Mouse (Mus musculus): ENCODE measurements around the gene Sema3f. TPM values are rescaled to one million over a fixed set of nuclear protein-coding genes. Genes with fewer than 3 reads are reported as not detected.
"Not testable (repeated sequence)": the region's sequence is repeated elsewhere in the genome, so short reads cannot be mapped to it uniquely, and the experiment has no call there.

Gene Sema3f
- polyA plus RNA-seq, 1 experiment from 2014 or later, result 10.0 TPM

GRCm38 (mm10) chr9:107678861-107679260 lies 31.4 kb downstream of the Sema3f start:
- H3K4me3 ChIP-seq, result no peak overlapping the region
- no peak overlapping the region for H3K27ac ChIP-seq
- H3K27me3 ChIP-seq (ENCODE audit: poor library complexity, severe bottlenecking), result peaks cover 45% of the 10 kb centered on the region
- no peaks in the 10 kb centered on the region for H3K9me3 ChIP-seq
- 94% methylated on average over 2 of the region's 2 CpGs for WGBS
- H3K4me1 ChIP-seq, result peaks cover 36% of the 10 kb centered on the region
- H3K36me3 ChIP-seq (replicated peaks), result peaks cover 25% of the 10 kb centered on the region
- no peak for DNase-seq (ENCODE audit: extremely low spot score, low spot score)

GRCm38 (mm10) chr9:107677819-107678526 lies 32.3 kb downstream of the Sema3f start:
- DNase-seq (ENCODE audit: extremely low spot score, low spot score), result peak; percentile 66
- Histone ChIP-seq H3K27me3 (ENCODE audit: poor library complexity, severe bottlenecking) (peaks cover 49% of the 10 kb centered on the region), H3K36me3 (replicated peaks) (peaks cover 16% of the 10 kb centered on the region), H3K4me1 (peaks cover 36% of the 10 kb centered on the region), H3K4me3 (0 out of 2 replicates have a peak overlapping the region, but pooled peaks have one; percentile 3)
- H3K9me3 ChIP-seq, H3K27ac ChIP-seq: not testable (repeated sequence)
- WGBS, result 41% methylated on average over 14 of the region's 14 CpGs

- Histone ChIP-seq H3K27me3 (ENCODE audit: poor library complexity, severe bottlenecking) (peaks cover 49% of the 10 kb centered on the region), H3K36me3 (replicated peaks) (peaks cover 9% of the 10 kb centered on the region), H3K9me3 (no peaks in the 10 kb centered on the region), H3K4me3 (peak overlapping the region; percentile 49; the same call in 1 of the 2 replicates), H3K4me1 (peaks cover 32% of the 10 kb centered on the region), H3K27ac (no peak overlapping the region)
- 22% methylated on average over 17 of the region's 17 CpGs for WGBS
- DNase-seq (ENCODE audit: extremely low spot score, low spot score), result peak; percentile 58
Measured at GRCm38 (mm10) chr9:107677091-107677784, 33.0 kb downstream of the Sema3f start.

GRCm38 (mm10) chr9:107676302-107676701 lies 34.0 kb downstream of the Sema3f start:
- 2% methylated on average over 25 of the region's 25 CpGs for WGBS
- peak; percentile 38 for DNase-seq (ENCODE audit: extremely low spot score, low spot score)
- Histone ChIP-seq H3K36me3 (replicated peaks) (0 out of 2 replicates have a peak, but pooled peaks cover under 1% of the 10 kb centered on the region), H3K4me1 (peaks cover 33% of the 10 kb centered on the region), H3K27me3 (ENCODE audit: poor library complexity, severe bottlenecking) (peaks cover 54% of the 10 kb centered on the region), H3K27ac (peak overlapping the region; percentile 61), H3K9me3 (no peaks in the 10 kb centered on the region), H3K4me3 (peak overlapping the region; percentile 49)

GRCm38 (mm10) chr9:107675671-107676301 lies 34.5 kb downstream of the Sema3f start:
- H3K27ac ChIP-seq, result peak overlapping the region; percentile 61
- peak; percentile 84 for DNase-seq (ENCODE audit: extremely low spot score, low spot score)

GRCm38 (mm10) chr9:107674609-107675429 lies 35.5 kb downstream of the Sema3f start:
- no peak overlapping the region for H3K4me3 ChIP-seq
- DNase-seq (ENCODE audit: extremely low spot score, low spot score), result no peak
- peaks cover 42% of the 10 kb centered on the region for H3K4me1 ChIP-seq
- H3K27ac ChIP-seq, result peak overlapping the region; percentile 61; the same call in 1 of the 2 replicates
- H3K27me3 ChIP-seq (ENCODE audit: poor library complexity, severe bottlenecking), result peaks cover 64% of the 10 kb centered on the region
- H3K36me3 ChIP-seq (replicated peaks), result no peaks in the 10 kb centered on the region
- WGBS, result 55% methylated on average over 9 of the region's 9 CpGs
- no peaks in the 10 kb centered on the region for H3K9me3 ChIP-seq

More at GRCm38 (mm10) chr9:107675671-107676301, 34.5 kb downstream of the Sema3f start:
- Histone ChIP-seq H3K27me3 (ENCODE audit: poor library complexity, severe bottlenecking) (peaks cover 54% of the 10 kb centered on the region), H3K4me3 (peak overlapping the region; percentile 49), H3K36me3 (replicated peaks) (no peaks in the 10 kb centered on the region), H3K9me3 (no peaks in the 10 kb centered on the region), H3K4me1 (peaks cover 33% of the 10 kb centered on the region)
- WGBS, result under 1% methylated on average over 39 of the region's 39 CpGs

- Histone ChIP-seq H3K4me1 (peaks cover 63% of the 10 kb centered on the region), H3K27ac (peak overlapping the region; percentile 48), H3K27me3 (ENCODE audit: poor library complexity, severe bottlenecking) (peaks cover 78% of the 10 kb centered on the region), H3K4me3 (no peak overlapping the region), H3K36me3 (replicated peaks) (no peaks in the 10 kb centered on the region), H3K9me3 (no peaks in the 10 kb centered on the region)
- WGBS, result 65% methylated on average over 5 of the region's 5 CpGs
- no peak for DNase-seq (ENCODE audit: extremely low spot score, low spot score)
Measured at GRCm38 (mm10) chr9:107670259-107670658, 40.0 kb downstream of the Sema3f start.

GRCm38 (mm10) chr9:107669480-107669945 lies 40.8 kb downstream of the Sema3f start, which contains the start of gene Slc38a3:
Slc38a3 (minus strand) TSS chr9:107669530.
- peaks cover 77% of the 10 kb centered on the region for H3K27me3 ChIP-seq (ENCODE audit: poor library complexity, severe bottlenecking)
- H3K9me3 ChIP-seq, result no peaks in the 10 kb centered on the region
- 87% methylated on average over 9 of the region's 9 CpGs for WGBS
- DNase-seq (ENCODE audit: extremely low spot score, low spot score), result no peak
- H3K36me3 ChIP-seq (replicated peaks), result no peaks in the 10 kb centered on the region
- H3K27ac ChIP-seq, result peak within 1 kb of the TSS; percentile 80
- H3K4me3 ChIP-seq, result no peak within 1 kb of the TSS
- H3K4me1 ChIP-seq, result peaks cover 64% of the 10 kb centered on the region

- Histone ChIP-seq H3K36me3 (replicated peaks) (no peaks in the 10 kb centered on the region), H3K4me1 (peaks cover 67% of the 10 kb centered on the region), H3K27me3 (ENCODE audit: poor library complexity, severe bottlenecking) (peaks cover 71% of the 10 kb centered on the region), H3K27ac (no peak overlapping the region), H3K4me3 (no peak overlapping the region), H3K9me3 (no peaks in the 10 kb centered on the region)
- DNase-seq (ENCODE audit: extremely low spot score, low spot score), result no peak
- WGBS, result 67% methylated on average over 3 of the region's 3 CpGs
Measured at GRCm38 (mm10) chr9:107668916-107669315, 41.4 kb downstream of the Sema3f start.

GRCm38 (mm10) chr9:107668011-107668410 lies 42.3 kb downstream of the Sema3f start:
- Histone ChIP-seq H3K4me1 (peaks cover 76% of the 10 kb centered on the region), H3K9me3 (no peaks in the 10 kb centered on the region), H3K4me3 (peak overlapping the region; percentile 60; the same call in 1 of the 2 replicates), H3K27me3 (ENCODE audit: poor library complexity, severe bottlenecking) (peaks cover 66% of the 10 kb centered on the region), H3K36me3 (replicated peaks) (no peaks in the 10 kb centered on the region), H3K27ac (peak overlapping the region; percentile 80; the same call in 1 of the 2 replicates)
- WGBS, result 24% methylated on average over 8 of the region's 8 CpGs
- DNase-seq (ENCODE audit: extremely low spot score, low spot score), result no peak

GRCm38 (mm10) chr9:107667219-107667618 lies 43.1 kb downstream of the Sema3f start:
- Histone ChIP-seq H3K27ac (peak overlapping the region; percentile 80), H3K9me3 (no peaks in the 10 kb centered on the region), H3K36me3 (replicated peaks) (no peaks in the 10 kb centered on the region), H3K4me3 (peak overlapping the region; percentile 60), H3K27me3 (ENCODE audit: poor library complexity, severe bottlenecking) (peaks cover 66% of the 10 kb centered on the region), H3K4me1 (peaks cover 84% of the 10 kb centered on the region)
- WGBS, result under 1% methylated on average over 24 of the region's 24 CpGs
- peak; percentile 81 for DNase-seq (ENCODE audit: extremely low spot score, low spot score)

GRCm38 (mm10) chr9:107666751-107667205 lies 43.5 kb downstream of the Sema3f start:
- no peak for DNase-seq (ENCODE audit: extremely low spot score, low spot score)
- peaks cover 66% of the 10 kb centered on the region for H3K27me3 ChIP-seq (ENCODE audit: poor library complexity, severe bottlenecking)
- H3K36me3 ChIP-seq (replicated peaks), result no peaks in the 10 kb centered on the region
- H3K9me3 ChIP-seq, result no peaks in the 10 kb centered on the region
- H3K4me1 ChIP-seq, result peaks cover 87% of the 10 kb centered on the region
- WGBS, result 1% methylated on average over 30 of the region's 30 CpGs
- peak overlapping the region; percentile 80 for H3K27ac ChIP-seq
- H3K4me3 ChIP-seq, result peak overlapping the region; percentile 60
